Mouse (Mus musculus): ENCODE measurements around the gene Zbtb48. TPM values are rescaled to one million over a fixed set of nuclear protein-coding genes. Genes with fewer than 3 reads are reported as not detected.

Gene Zbtb48
- total and polyA plus RNA-seq, 3 experiments = 12.1 to 21.4 TPM; not detected in 1

DNA sequence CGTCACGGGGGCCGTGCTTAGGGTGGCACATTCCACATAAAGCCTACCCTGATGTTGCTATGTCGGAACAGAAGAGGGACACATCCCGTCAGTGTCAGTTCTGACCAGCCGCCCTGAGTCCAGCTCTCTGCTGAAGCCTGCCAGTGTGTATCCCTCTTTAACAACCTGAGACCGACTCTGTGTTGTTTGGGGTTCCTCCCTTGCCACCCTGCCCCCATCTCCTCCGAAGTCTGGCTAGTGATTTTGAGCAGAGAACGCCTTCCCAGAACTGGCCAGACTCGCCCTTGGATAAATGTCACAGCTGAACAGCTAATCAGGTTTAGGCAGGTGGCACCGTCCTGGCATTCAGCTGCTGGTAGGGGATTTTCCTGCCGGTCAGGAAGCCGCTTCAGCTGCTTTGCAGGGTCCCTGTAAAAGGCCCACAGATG is 16.8 kb downstream of the Zbtb48 start (continued):
- TF ChIP-seq KAT2A (conservative IDR thresholded peaks at IDR 0.05; ENCODE audit: low read depth, low read length) = no peak

DNA sequence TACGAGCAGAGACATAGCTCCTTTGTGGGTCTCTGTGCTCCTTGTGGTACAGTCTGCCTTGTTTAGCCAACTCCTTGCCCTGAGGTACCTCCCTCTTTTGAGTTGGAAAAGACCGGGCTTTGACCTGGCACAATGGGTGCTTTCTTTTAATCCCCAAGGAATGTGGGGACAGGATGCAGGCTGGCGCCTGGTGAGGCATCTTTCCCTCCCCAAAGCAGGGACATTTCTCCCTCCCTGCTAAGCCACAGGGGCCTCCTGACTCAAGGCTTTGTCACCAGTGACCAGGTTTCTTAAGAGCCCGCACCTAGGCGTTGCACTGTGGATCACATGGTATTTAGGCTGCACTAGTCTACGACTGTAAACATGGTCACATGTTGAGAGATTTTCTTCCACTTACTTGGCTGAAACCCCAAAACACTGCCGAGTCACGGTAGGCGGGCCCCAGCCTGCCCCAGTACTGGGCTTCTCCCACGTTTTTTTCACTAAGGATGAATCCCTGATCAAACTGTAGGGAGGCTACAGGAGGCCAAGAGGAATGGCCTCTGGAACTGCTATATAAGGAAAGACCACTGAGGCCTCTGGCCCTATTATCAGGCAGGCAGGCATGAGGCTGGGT is 17.3 kb downstream of the Zbtb48 start:
- TF ChIP-seq MAX (IDR thresholded peaks at IDR 0.05; ENCODE audit: low read length) (peak; percentile 98), MAZ (IDR thresholded peaks at IDR 0.05; ENCODE audit: low read depth, low read length) (no peak), MYC (IDR thresholded peaks at IDR 0.05; ENCODE audit: low read depth, low read length) (0 out of 2 replicates have a peak, but pooled peaks have one; percentile 53), GABPA (IDR thresholded peaks at IDR 0.05; ENCODE audit: low read depth, low read length) (0 out of 2 replicates have a peak, but pooled peaks have one; percentile 19), NELFE (IDR thresholded peaks at IDR 0.05; ENCODE audit: low read depth, low read length) (no peak; the same call in 1 of the 2 replicates), ZMIZ1 (IDR thresholded peaks at IDR 0.05; ENCODE audit: low read depth, low read length) (no peak), E2F4 (IDR thresholded peaks at IDR 0.05; ENCODE audit: borderline replicate concordance, low read depth, low read length) (no peak), UBTF (IDR thresholded peaks at IDR 0.05; ENCODE audit: borderline replicate concordance, insufficient read depth, low read depth, low read length) (no peak), USF1 (IDR thresholded peaks at IDR 0.05; ENCODE audit: low read depth, low read length) (peak; percentile 91), RCOR1 (IDR thresholded peaks at IDR 0.05; ENCODE audit: low read depth, low read length) (no peak), POLR2AphosphoS5 (IDR thresholded peaks at IDR 0.05; ENCODE audit: borderline replicate concordance, low read depth, low read length) (no peak), MAFK (IDR thresholded peaks at IDR 0.05; ENCODE audit: borderline replicate concordance, low read depth, low read length) (no peak), TBP (IDR thresholded peaks at IDR 0.05; ENCODE audit: low read depth, low read length) (no peak), ZNF384 (IDR thresholded peaks at IDR 0.05; ENCODE audit: low read depth, low read length) (peak; percentile 67), CHD1 (IDR thresholded peaks at IDR 0.05; ENCODE audit: low read depth, low read length) (no peak), ZKSCAN1 (IDR thresholded peaks at IDR 0.05; ENCODE audit: low read depth, low read length) (no peak), TCF12 (IDR thresholded peaks at IDR 0.05; ENCODE audit: low read depth, low read length) (no peak), HCFC1 (IDR thresholded peaks at IDR 0.05; ENCODE audit: low read depth, low read length) (0 out of 2 replicates have a peak, but pooled peaks have one; percentile 27), SMC3 (IDR thresholded peaks at IDR 0.05; ENCODE audit: low read depth, low read length) (no peak), SIN3A (IDR thresholded peaks at IDR 0.05; ENCODE audit: low read length) (peak; percentile 99), BHLHE40 (IDR thresholded peaks at IDR 0.05; ENCODE audit: borderline replicate concordance, low read depth, low read length) (no peak), TAL1 (IDR thresholded peaks at IDR 0.05; ENCODE audit: low read length) (no peak), USF2 (IDR thresholded peaks at IDR 0.05; ENCODE audit: borderline replicate concordance in 1 of 2, insufficient read depth in 1 of 2, low read depth in 1 of 2, low read length in 2 of 2) (peak; percentile 38 to 64; a peak in 3 of 4 replicates), POLR2A (IDR thresholded peaks at IDR 0.05; ENCODE audit: control insufficient read depth in 1 of 2, insufficient read depth in 1 of 2, low read depth in 1 of 2, low read length in 2 of 2, poor library complexity in 1 of 2) (0 out of 4 replicates have a peak, but pooled peaks of 1 of the 2 experiments have one; percentile 30), MXI1 (IDR thresholded peaks at IDR 0.05; ENCODE audit: low read depth, low read length) (peak; percentile 99)
- Histone ChIP-seq H3K79me2 (ENCODE audit: control insufficient read depth, insufficient read depth, low read length, poor library complexity) (peaks cover 38% of the 10 kb centered on the region), H3K9me3 (replicated peaks; ENCODE audit: insufficient read depth, low read length) (no peaks in the 10 kb centered on the region), H3K27me3 (ENCODE audit: control insufficient read depth in 1 of 2, insufficient read depth in 2 of 2, low read length in 2 of 2) (no peaks in the 10 kb centered on the region), H3K9ac (ENCODE audit: control insufficient read depth, low read depth, low read length, poor library complexity, severe bottlenecking) (peak overlapping the region; percentile 81), H3K4me3 (ENCODE audit: control insufficient read depth in 1 of 2, insufficient read depth in 1 of 2, low read depth in 2 of 2, low read length in 2 of 2) (peak overlapping the region; percentile 74 to 83), H3K36me3 (ENCODE audit: control insufficient read depth in 1 of 2, insufficient read depth in 2 of 2, low read length in 2 of 2) (peaks cover 0 to 5% of the 10 kb centered on the region in 2 experiments; a peak in 2 of 4 replicates), H3K4me1 (ENCODE audit: control insufficient read depth in 1 of 2, insufficient read depth in 2 of 2, low read length in 2 of 2) (peaks cover 0 to 11% of the 10 kb centered on the region in 2 experiments; a peak in 3 of 4 replicates), H3K27ac (ENCODE audit: control insufficient read depth, low read depth, low read length) (peak overlapping the region; percentile 26)
- DNase-seq (ENCODE audit: low read depth, low spot score) = peak; percentile 89
